Mouse (Mus musculus): ENCODE data around the gene Bloc1s4.

DNA sequence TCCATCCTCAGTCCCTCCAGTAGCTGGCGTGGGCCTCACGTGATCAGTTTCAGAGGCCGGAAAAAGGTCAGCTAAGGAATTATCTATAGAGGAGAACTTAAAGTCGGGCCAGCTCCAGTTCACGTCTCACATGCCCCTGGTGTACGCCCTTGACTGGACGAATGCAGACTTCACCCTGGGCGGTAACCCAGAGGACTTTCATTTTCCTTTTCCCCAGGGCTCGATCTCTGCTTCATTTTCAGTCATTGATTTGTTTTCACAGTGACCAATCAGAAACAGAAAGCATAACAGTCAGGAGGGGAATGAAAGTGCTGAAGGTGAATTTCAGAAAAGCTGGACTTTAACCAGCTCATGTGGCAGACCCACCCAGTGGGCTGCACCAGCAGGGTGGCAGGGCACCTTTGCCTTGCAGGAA is 22.1 kb downstream of the Bloc1s4 start:
- TF ChIP-seq POLR2A (IDR thresholded peaks at IDR 0.05; ENCODE audit: borderline replicate concordance, control insufficient read depth, low read depth, low read length) = no peak
- no peak for TF ChIP-seq CTCF (IDR thresholded peaks at IDR 0.05; ENCODE audit: control insufficient read depth, insufficient read depth, low read length)

All from bone marrow, adult 2 months (tissue).